Mouse (Mus musculus) liver, embryonic 15.5 days (tissue): ENCODE results near the gene Reg4. TPM values are rescaled to one million over a fixed set of nuclear protein-coding genes. Genes with fewer than 3 reads are reported as not detected.

Experiments
- ATAC-seq: fragments of 200-750 bp; cut with Nextera tagmentation; 2 replicates; pipeline ENCODE4 v1.8.0; 2017; ENCODE audit warnings: moderate number of reproducible peaks, mild to moderate bottlenecking, moderate library complexity; ENCODE audit not compliant: insufficient read depth
- H3K27ac ChIP-seq: fragments of 300-500 bp; sonication (generic); replicated peaks from 2 replicates; pipeline ENCODE4 v1.5.1; 2015; ENCODE audit warnings: mild to moderate bottlenecking, inconsistent platforms
- H3K27me3 ChIP-seq: fragments of 300-500 bp; sonication (generic); 2 replicates; pipeline ENCODE4 v1.6.1; 2015; ENCODE audit warnings: mild to moderate bottlenecking, inconsistent platforms
- H3K36me3 ChIP-seq: fragments of 300-500 bp; sonication (generic); replicated peaks from 2 replicates; pipeline ENCODE4 v1.6.1; 2015; ENCODE audit warnings: moderate library complexity, mild to moderate bottlenecking, inconsistent platforms
- H3K4me1 ChIP-seq: fragments of 300-500 bp; sonication (generic); replicated peaks from 2 replicates; pipeline ENCODE4 v1.6.1; 2015; ENCODE audit warnings: inconsistent platforms
- H3K4me2 ChIP-seq: fragments of 300-500 bp; sonication (generic); 2 replicates; pipeline ENCODE4 v1.6.1; 2015; ENCODE audit warnings: moderate library complexity, mild to moderate bottlenecking, inconsistent platforms
- H3K4me3 ChIP-seq: fragments of 300-500 bp; sonication (generic); replicated peaks from 2 replicates; pipeline ENCODE4 v1.5.1; 2015; ENCODE audit warnings: mild to moderate bottlenecking, inconsistent platforms
- H3K9ac ChIP-seq: fragments of 300-500 bp; sonication (generic); 2 replicates; pipeline ENCODE4 v1.6.1; 2015; ENCODE audit warnings: moderate library complexity, mild to moderate bottlenecking, inconsistent platforms
- H3K9me3 ChIP-seq: fragments of 300-500 bp; sonication (generic); replicated peaks from 2 replicates; pipeline ENCODE4 v1.6.1; 2016; ENCODE audit warnings: inconsistent platforms
- WGBS: fragments of 180-500 bp; shearing (Covaris S2); methylation state at CpG from one replicate; pipeline ENCODE4 v1.1.7; 2015; ENCODE audit warnings: mixed read lengths; ENCODE audit not compliant: insufficient replicate concordance; 5-methylcytosine and 5-hydroxymethylcytosine counted together
- polyA plus RNA-seq: library from polyadenylated mRNA; unstranded; fragments of >200 nt; fragmentation: Nextera tagmentation; extraction: Ambion mirVana; gene quantifications from 2 replicates; pipeline ENCODE4 v1.2.1, GENCODE M21; 2015

The Reg4 gene
- polyA plus RNA-seq, 1 experiment from 2014 or later = not detected

- no peak overlapping the region for H3K27ac ChIP-seq
- 64% methylated on average over 5 of the region's 5 CpGs for WGBS
- no peaks in the 10 kb centered on the region for H3K27me3 ChIP-seq
- no peak overlapping the region for H3K4me2 ChIP-seq
- ATAC-seq = no peak
- H3K4me1 ChIP-seq = no peaks in the 10 kb centered on the region
- no peaks in the 10 kb centered on the region for H3K9me3 ChIP-seq
- no peak overlapping the region for H3K4me3 ChIP-seq
- H3K9ac ChIP-seq = no peak overlapping the region
- no peaks in the 10 kb centered on the region for H3K36me3 ChIP-seq
These were observed 15.3 kb downstream of the Reg4 start for GRCm38 (mm10) chr3:98237240-98237639.

- WGBS = 62% methylated on average over 3 of the region's 3 CpGs
These were observed 16.2 kb downstream of the Reg4 start for GRCm38 (mm10) chr3:98238150-98238549.

GRCm38 (mm10) chr3:98242051-98242450 lies 20.1 kb downstream of the Reg4 start:
- no peaks in the 10 kb centered on the region for H3K9me3 ChIP-seq
- H3K27me3 ChIP-seq = no peaks in the 10 kb centered on the region
- WGBS = 54% methylated on average over 3 of the region's 3 CpGs
- no peak overlapping the region for H3K4me3 ChIP-seq
- no peak overlapping the region for H3K27ac ChIP-seq
- no peak for ATAC-seq
- H3K4me2 ChIP-seq = no peak overlapping the region
- peaks cover 7% of the 10 kb centered on the region for H3K4me1 ChIP-seq
- no peaks in the 10 kb centered on the region for H3K36me3 ChIP-seq
- H3K9ac ChIP-seq = no peak overlapping the region

More at GRCm38 (mm10) chr3:98238150-98238549, 16.2 kb downstream of the Reg4 start:
- Histone ChIP-seq H3K4me1 (0 out of 2 replicates have a peak, but pooled peaks cover 2% of the 10 kb centered on the region), H3K27ac (no peak overlapping the region), H3K27me3 (no peaks in the 10 kb centered on the region), H3K9ac (no peak overlapping the region), H3K4me3 (no peak overlapping the region), H3K9me3 (no peaks in the 10 kb centered on the region), H3K36me3 (no peaks in the 10 kb centered on the region), H3K4me2 (no peak overlapping the region)
- ATAC-seq = no peak

GRCm38 (mm10) chr3:98242458-98243037 lies 20.6 kb downstream of the Reg4 start:
- H3K4me2 ChIP-seq = no peak overlapping the region
- no peaks in the 10 kb centered on the region for H3K9me3 ChIP-seq
- peaks cover 10% of the 10 kb centered on the region for H3K4me1 ChIP-seq
- ATAC-seq = peak; percentile 81
- peak overlapping the region; percentile 60; the same call in 1 of the 2 replicates for H3K27ac ChIP-seq
- no peaks in the 10 kb centered on the region for H3K36me3 ChIP-seq
- WGBS = 67% methylated on average over 8 of the region's 8 CpGs
- no peak overlapping the region for H3K9ac ChIP-seq
- no peak overlapping the region for H3K4me3 ChIP-seq
- no peaks in the 10 kb centered on the region for H3K27me3 ChIP-seq

GRCm38 (mm10) chr3:98245892-98246291 lies 23.9 kb downstream of the Reg4 start:
- Histone ChIP-seq H3K4me3 (no peak overlapping the region), H3K4me1 (peaks cover 10% of the 10 kb centered on the region), H3K9ac (no peak overlapping the region), H3K27me3 (no peaks in the 10 kb centered on the region), H3K9me3 (no peaks in the 10 kb centered on the region), H3K27ac (0 out of 2 replicates have a peak overlapping the region, but pooled peaks have one; percentile 25), H3K4me2 (no peak overlapping the region), H3K36me3 (no peaks in the 10 kb centered on the region)
- no peak for ATAC-seq
- WGBS = 20% methylated on average over 8 of the region's 8 CpGs

- Histone ChIP-seq H3K27ac (0 out of 2 replicates have a peak overlapping the region, but pooled peaks have one; percentile 4), H3K4me2 (no peak overlapping the region), H3K9me3 (no peaks in the 10 kb centered on the region), H3K27me3 (no peaks in the 10 kb centered on the region), H3K4me1 (peaks cover 10% of the 10 kb centered on the region), H3K9ac (no peak overlapping the region), H3K4me3 (no peak overlapping the region), H3K36me3 (no peaks in the 10 kb centered on the region)
- WGBS = 44% methylated on average over 7 of the region's 7 CpGs
- ATAC-seq = no peak
These were observed 25.2 kb downstream of the Reg4 start for GRCm38 (mm10) chr3:98246985-98247751.

- Histone ChIP-seq H3K4me2 (no peak overlapping the region), H3K27me3 (no peaks in the 10 kb centered on the region), H3K4me3 (no peak overlapping the region), H3K4me1 (peaks cover 8% of the 10 kb centered on the region), H3K36me3 (no peaks in the 10 kb centered on the region), H3K9me3 (no peaks in the 10 kb centered on the region), H3K9ac (no peak overlapping the region), H3K27ac (no peak overlapping the region)
- ATAC-seq = no peak
- 66% methylated on average over 2 of the region's 2 CpGs for WGBS
These were observed 27.4 kb downstream of the Reg4 start for GRCm38 (mm10) chr3:98249378-98249777.

- no peak overlapping the region for H3K27ac ChIP-seq
- H3K4me2 ChIP-seq = no peak overlapping the region
- WGBS = 63% methylated on average over 11 of the region's 11 CpGs
- no peak for ATAC-seq
- no peaks in the 10 kb centered on the region for H3K9me3 ChIP-seq
- H3K9ac ChIP-seq = no peak overlapping the region
- H3K4me3 ChIP-seq = no peak overlapping the region
- H3K4me1 ChIP-seq = peaks cover 8% of the 10 kb centered on the region
- H3K27me3 ChIP-seq = no peaks in the 10 kb centered on the region
- no peaks in the 10 kb centered on the region for H3K36me3 ChIP-seq
These were observed 28.0 kb downstream of the Reg4 start for GRCm38 (mm10) chr3:98249833-98250448.

- ATAC-seq = no peak
- WGBS = 73% methylated on average over 2 of the region's 3 CpGs
- Histone ChIP-seq H3K4me1 (no peaks in the 10 kb centered on the region), H3K9ac (no peak overlapping the region), H3K36me3 (no peaks in the 10 kb centered on the region), H3K4me3 (no peak overlapping the region), H3K27me3 (no peaks in the 10 kb centered on the region), H3K9me3 (no peaks in the 10 kb centered on the region), H3K4me2 (no peak overlapping the region), H3K27ac (no peak overlapping the region)
These were observed 32.1 kb downstream of the Reg4 start for GRCm38 (mm10) chr3:98254059-98254458.

- no peak overlapping the region for H3K9ac ChIP-seq
- H3K4me3 ChIP-seq = no peak overlapping the region
- no peak overlapping the region for H3K27ac ChIP-seq
- H3K27me3 ChIP-seq = no peaks in the 10 kb centered on the region
- ATAC-seq = no peak
- no peaks in the 10 kb centered on the region for H3K9me3 ChIP-seq
- 72% methylated on average over 8 of the region's 8 CpGs for WGBS
- no peak overlapping the region for H3K4me2 ChIP-seq
- no peaks in the 10 kb centered on the region for H3K4me1 ChIP-seq
- H3K36me3 ChIP-seq = no peaks in the 10 kb centered on the region
These were observed 33.0 kb downstream of the Reg4 start for GRCm38 (mm10) chr3:98254656-98255583.
